Mouse (Mus musculus) MEL (cell line): ENCODE data around the gene Cplx2.

Experiments used
- CTCF ChIP-seq, 3 experiments: IDR thresholded peaks in 2 of 3; conservative IDR thresholded peaks in 1 of 3; 2 replicates each; pipeline ENCODE4 v1.5.1; 2011 to 2012; ENCODE audit warnings: low read length in 3 of 3, low read depth in 2 of 3, mild to moderate bottlenecking in 2 of 3, improper control_type of control experiment in 1 of 3, inconsistent platforms in 1 of 3, mixed read lengths in 1 of 3, moderate library complexity in 1 of 3; ENCODE audit not compliant: control insufficient read depth in 1 of 3, insufficient read depth in 1 of 3, poor library complexity in 1 of 3, severe bottlenecking in 1 of 3
- GATA1 ChIP-seq: IDR thresholded peaks from 2 replicates; pipeline ENCODE4 v1.6.1; 2011; ENCODE audit warnings: low read depth, low read length, improper control_type of control experiment
- JUND ChIP-seq: IDR thresholded peaks from 2 replicates; pipeline ENCODE4 v1.6.1; 2011; ENCODE audit warnings: low read depth, mild to moderate bottlenecking, improper control_type of control experiment, low read length
- MAFK ChIP-seq: IDR thresholded peaks from 2 replicates; pipeline ENCODE4 v1.6.1; 2011; ENCODE audit warnings: low read depth, mild to moderate bottlenecking, low read length, improper control_type of control experiment, borderline replicate concordance
- POLR2A ChIP-seq, 2 experiments: IDR thresholded peaks; 2 replicates each; pipeline ENCODE4 v1.6.1; 2011 to 2012; ENCODE audit warnings: low read length in 2 of 2, mild to moderate bottlenecking in 2 of 2, control low read depth in 1 of 2, improper control_type of control experiment in 1 of 2, low read depth in 1 of 2, moderate library complexity in 1 of 2; ENCODE audit not compliant: control insufficient read depth in 1 of 2, insufficient read depth in 1 of 2, poor library complexity in 1 of 2
- USF1 ChIP-seq: IDR thresholded peaks from 2 replicates; pipeline ENCODE4 v1.6.1; 2014; ENCODE audit warnings: low read depth, mild to moderate bottlenecking, inconsistent platforms, low read length, improper control_type of control experiment, moderate library complexity
- ZKSCAN1 ChIP-seq: IDR thresholded peaks from 2 replicates; pipeline ENCODE4 v1.6.1; 2012; ENCODE audit warnings: low read depth, mild to moderate bottlenecking, inconsistent platforms, low read length, improper control_type of control experiment, moderate library complexity
- ZNF384 ChIP-seq: IDR thresholded peaks from 2 replicates; pipeline ENCODE4 v1.6.1; 2012; ENCODE audit warnings: low read depth, mild to moderate bottlenecking, inconsistent platforms, low read length, improper control_type of control experiment

GRCm38 (mm10) chr13:54412236-54412635 lies 41.1 kb downstream of the Cplx2 start:
- TF ChIP-seq JUND (no peak), CTCF (IDR thresholded peaks at IDR 0.05 in 2 of 3, conservative IDR thresholded peaks at IDR 0.05 in 1 of 3; ENCODE audit: control insufficient read depth in 1 of 3, insufficient read depth in 1 of 3, low read depth in 2 of 3, low read length in 3 of 3, poor library complexity in 1 of 3, severe bottlenecking in 1 of 3) (no peak), POLR2A (IDR thresholded peaks at IDR 0.05; ENCODE audit: control insufficient read depth in 1 of 2, insufficient read depth in 1 of 2, low read depth in 1 of 2, low read length in 2 of 2, poor library complexity in 1 of 2) (no peak), MAFK (no peak), ZKSCAN1 (no peak), ZNF384 (no peak), GATA1 (no peak), USF1 (no peak)
